ENCODE assay signal across 13 mouse cellular contexts in genomic region chr11:116369633-116370032, GRCm38 (mm10). TPM values are rescaled to one million over a fixed set of nuclear protein-coding genes. Genes with fewer than 3 reads are reported as not detected.
DNase-seq lines count a peak whose midpoint lies in the region; TF ChIP-seq lines count a peak whose summit lies in the region.
"Had no signal": no experiment of that assay in that cellular context is flagged by ENCODE, and none has a peak within 500 bp of the region (broad histone marks: within the 10 kb centered on the region; RNA-seq: fewer than 3 reads in every experiment).

No protein-coding gene starts in this region.

- peak overlapping the region; percentile 79 for H3K27ac ChIP-seq in spleen, adult 2 months (ENCODE audit: insufficient read depth, low read length)
- H3K27ac ChIP-seq in bone marrow macrophage, adult 2 months (ENCODE audit: insufficient read depth, low read depth, low read length): peak overlapping the region; percentile 29
- 0 out of 2 replicates have a peak overlapping the region, but pooled peaks have one; percentile 14 for H3K27ac ChIP-seq in macrophage
- H3K27ac ChIP-seq: forebrain, embryonic 13.5 days; hindbrain, postnatal 0 days had no signal

- no peaks in the 10 kb centered on the region for H3K79me2 ChIP-seq in macrophage (ENCODE audit: inconsistent target)

- no peak for TF ChIP-seq CTCF in spleen, adult 2 months (IDR thresholded peaks at IDR 0.05; ENCODE audit: extremely low read depth, insufficient read depth, insufficient read length, insufficient replicate concordance)
- TF ChIP-seq CTCF in bone marrow macrophage, adult 2 months (IDR thresholded peaks at IDR 0.05; ENCODE audit: low read depth, low read length): no peak

- no peaks in the 10 kb centered on the region for H3K36me3 ChIP-seq in spleen, adult 2 months (ENCODE audit: control insufficient read depth, insufficient read depth, low read length)
- no peaks in the 10 kb centered on the region for H3K36me3 ChIP-seq in macrophage (ENCODE audit: inconsistent target)

- peaks cover 14% of the 10 kb centered on the region for H3K4me1 ChIP-seq in spleen, adult 2 months (ENCODE audit: control insufficient read depth, insufficient read depth, insufficient read length)
- peaks cover 27% of the 10 kb centered on the region for H3K4me1 ChIP-seq in bone marrow macrophage, adult 2 months (ENCODE audit: control insufficient read depth, insufficient read depth, low read length)

- 6% methylated on average over 5 of the region's 5 CpGs for WGBS in spleen, adult 2 months
- WGBS in macrophage (ENCODE audit: missing documents): 15% methylated on average over 4 of the region's 5 CpGs

- H3K4me3 ChIP-seq in spleen, adult 2 months (ENCODE audit: extremely low read depth, insufficient read depth, insufficient read length): no peak overlapping the region
- H3K4me3 ChIP-seq in bone marrow macrophage, adult 2 months (ENCODE audit: insufficient read depth, low read length): no peak overlapping the region
- H3K4me3 ChIP-seq in macrophage (ENCODE audit: inconsistent target): no peak overlapping the region
- H3K4me3 ChIP-seq: forebrain, embryonic 13.5 days; myocyte had no signal

- no peak for TF ChIP-seq POLR2A in spleen, adult 2 months (IDR thresholded peaks at IDR 0.05; ENCODE audit: low read depth, low read length)
- TF ChIP-seq POLR2A in bone marrow macrophage, adult 2 months (IDR thresholded peaks at IDR 0.05; ENCODE audit: borderline replicate concordance, low read depth, low read length): no peak

- H3K27me3 ChIP-seq in spleen, adult 2 months (ENCODE audit: control insufficient read depth, insufficient read depth, low read length): no peaks in the 10 kb centered on the region
- H3K27me3 ChIP-seq: forebrain, embryonic 13.5 days had no signal

- DNase-seq in spleen, adult 2 months (ENCODE audit: low read depth in 1 of 2, low spot score in 2 of 2): peak in 1 of 2 experiments; percentile 21
- no peak for DNase-seq in spleen, postnatal 10 days (ENCODE audit: low spot score in 2 of 2)
- DNase-seq in left cerebral cortex, adult 11 months (ENCODE audit: low spot score): no peak
- DNase-seq in urinary bladder, postnatal 4 days (ENCODE audit: low spot score in 2 of 2): no peak
- DNase-seq in adrenal gland, adult 8-10 months: no peak
- DNase-seq: lung, adult 18-20 months; right cerebral cortex, adult 18-20 months had no signal

RNA-seq across cellular contexts. Expression of gene Foxj1, which starts 34.4 kb away (rescaled TPM):
- polyA plus RNA-seq in spleen, adult 2 months (2012; rRNA removed): 0.47 and 0.59 TPM in 2 replicates
- not detected in 2 replicates for polyA plus RNA-seq in bone marrow macrophage, adult 2 months (2012; ENCODE audit: insufficient read depth, insufficient read length, missing spikeins)
- total RNA-seq in macrophage (2018; cell fraction: chromatin; rRNA removed): under 1 TPM in 4 of 26 experiments, not detected in 22; 0.25 to 0.65 (median 0.31) TPM
- under 1 TPM in 11 of 26 experiments, not detected in 15; 0.03 to 0.10 (median 0.09) TPM for total RNA-seq in macrophage (2018; cell fraction: cytosol; rRNA removed)
- under 1 TPM in 8 of 26 experiments, not detected in 18; 0.21 to 0.93 (median 0.27) TPM for total RNA-seq in macrophage (2018; cell fraction: nucleus; rRNA removed)
- not detected in 3 replicates for polyA plus RNA-seq in macrophage (2018)
- under 1 TPM in 2 of 4 experiments, not detected in 2; 0.09 to 0.21 TPM for total RNA-seq in adrenal gland, adult 8-10 months (2022)
- total RNA-seq: granulocyte monocyte progenitor cell, adult 5-6 weeks had no signal

RNA-seq across cellular contexts. Expression of gene Rnf157, which starts 43.2 kb away (rescaled TPM):
- polyA plus RNA-seq in spleen, adult 2 months (2012; rRNA removed): 10.7 and 16.2 TPM in 2 replicates
- 12.3 and 12.4 TPM in 2 replicates for polyA plus RNA-seq in bone marrow macrophage, adult 2 months (2012; ENCODE audit: insufficient read depth, insufficient read length, missing spikeins)
- 10 to 100 TPM in 22 of 26 experiments, 1 to 10 TPM in 4; 3.1 to 61.4 (median 29.3) TPM for total RNA-seq in macrophage (2018; cell fraction: chromatin; rRNA removed)
- 10 to 100 TPM; 10.5 to 18.6 (median 14.5) TPM for total RNA-seq in macrophage (2018; cell fraction: cytosol; rRNA removed)
- total RNA-seq in macrophage (2018; cell fraction: nucleus; rRNA removed): 10 to 100 TPM in 20 of 26 experiments, 1 to 10 TPM in 6; 6.5 to 53.5 (median 18.2) TPM
- polyA plus RNA-seq in macrophage (2018): 12.1 to 23.4 TPM (median 14.0 TPM) in 3 replicates
- total RNA-seq in adrenal gland, adult 8-10 months (2022): 10 to 100 TPM in 2 of 4 experiments, 1 to 10 TPM in 2; 4.8 to 16.9 (median 9.3) TPM

Comparison
In these comparisons a context has a peak if more than half of its experiments do, and no peak if none do; other contexts are left out.
1. H3K27ac ChIP-seq: peak in every context shown above with its lines; median percentile 79 in spleen, adult 2 months; 29 in bone marrow macrophage, adult 2 months; 14 in macrophage.